Mouse (Mus musculus): Measurements from ENCODE around the gene Ifitm5. TPM values are rescaled to one million over a fixed set of nuclear protein-coding genes. Genes with fewer than 3 reads are reported as not detected.

Ifitm5 gene
- total and polyA plus RNA-seq, 3 experiments = 0.31 to 1.1 TPM; not detected in 1

DNA sequence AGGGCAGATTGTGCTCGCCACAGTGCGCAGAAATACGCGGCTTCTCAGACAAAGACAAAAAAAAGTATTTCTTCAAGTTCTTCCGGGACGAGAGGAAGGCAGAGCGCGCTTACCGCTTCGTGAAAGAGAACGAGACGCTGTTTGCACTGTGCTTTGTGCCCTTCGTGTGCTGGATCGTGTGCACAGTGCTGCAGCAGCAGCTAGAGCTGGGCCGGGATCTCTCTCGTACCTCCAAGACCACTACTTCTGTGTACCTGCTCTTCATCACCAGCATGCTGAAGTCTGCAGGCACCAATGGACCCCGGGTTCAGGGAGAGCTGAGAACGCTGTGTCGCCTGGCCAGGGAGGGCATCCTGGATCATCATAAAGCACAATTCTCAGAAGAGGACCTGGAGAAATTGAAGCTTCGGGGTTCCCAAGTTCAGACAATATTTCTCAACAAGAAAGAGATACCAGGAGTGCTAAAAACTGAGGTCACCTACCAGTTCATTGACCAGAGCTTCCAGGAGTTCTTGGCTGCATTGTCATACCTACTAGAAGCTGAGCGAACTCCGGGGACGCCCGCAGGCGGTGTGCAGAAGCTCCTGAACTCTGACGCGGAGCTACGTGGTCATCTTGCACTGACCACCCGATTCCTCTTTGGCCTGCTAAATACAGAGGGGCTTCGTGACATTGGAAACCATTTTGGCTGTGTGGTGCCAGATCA lies 26.9 kb downstream of the Ifitm5 start:
- H3K36me3 ChIP-seq (ENCODE audit: control insufficient read depth in 1 of 2, insufficient read depth in 2 of 2, low read length in 2 of 2) = peaks cover 0 to 2% of the 10 kb centered on the region in 2 experiments; a peak in 2 of 4 replicates
- H3K27ac ChIP-seq (ENCODE audit: control insufficient read depth, low read depth, low read length) = no peak overlapping the region
- no peaks in the 10 kb centered on the region for H3K79me2 ChIP-seq (ENCODE audit: control insufficient read depth, insufficient read depth, low read length, poor library complexity)
- H3K4me1 ChIP-seq (ENCODE audit: control insufficient read depth in 1 of 2, insufficient read depth in 2 of 2, low read length in 2 of 2) = peaks cover 0 to 9% of the 10 kb centered on the region in 2 experiments; a peak in 1 of 4 replicates
- TF ChIP-seq MAZ (IDR thresholded peaks at IDR 0.05; ENCODE audit: low read depth, low read length) (no peak), ZMIZ1 (IDR thresholded peaks at IDR 0.05; ENCODE audit: low read depth, low read length) (no peak), NRF1 (IDR thresholded peaks at IDR 0.05; ENCODE audit: insufficient read depth, low read depth, low read length, poor library complexity, severe bottlenecking) (no peak), GATA1 (IDR thresholded peaks at IDR 0.05; ENCODE audit: low read depth, low read length) (no peak), MYB (IDR thresholded peaks at IDR 0.05; ENCODE audit: low read depth, low read length) (no peak), USF2 (IDR thresholded peaks at IDR 0.05; ENCODE audit: borderline replicate concordance in 1 of 2, insufficient read depth in 1 of 2, low read depth in 1 of 2, low read length in 2 of 2) (no peak), GABPA (IDR thresholded peaks at IDR 0.05; ENCODE audit: low read depth, low read length) (no peak), ELF1 (IDR thresholded peaks at IDR 0.05; ENCODE audit: low read depth, low read length) (no peak), ZNF384 (IDR thresholded peaks at IDR 0.05; ENCODE audit: low read depth, low read length) (no peak)
- no peaks in the 10 kb centered on the region for H3K9me3 ChIP-seq (replicated peaks; ENCODE audit: insufficient read depth, low read length)
- H3K4me3 ChIP-seq (ENCODE audit: control insufficient read depth in 1 of 2, insufficient read depth in 1 of 2, low read depth in 2 of 2, low read length in 2 of 2) = no peak overlapping the region
- DNase-seq (ENCODE audit: low read depth, low spot score) = no peak
- H3K27me3 ChIP-seq (ENCODE audit: control insufficient read depth in 1 of 2, insufficient read depth in 2 of 2, low read length in 2 of 2) = peaks cover 0 to 9% of the 10 kb centered on the region in 2 experiments; a peak in 3 of 4 replicates
- H3K9ac ChIP-seq (ENCODE audit: control insufficient read depth, low read depth, low read length, poor library complexity, severe bottlenecking) = no peak overlapping the region

DNA sequence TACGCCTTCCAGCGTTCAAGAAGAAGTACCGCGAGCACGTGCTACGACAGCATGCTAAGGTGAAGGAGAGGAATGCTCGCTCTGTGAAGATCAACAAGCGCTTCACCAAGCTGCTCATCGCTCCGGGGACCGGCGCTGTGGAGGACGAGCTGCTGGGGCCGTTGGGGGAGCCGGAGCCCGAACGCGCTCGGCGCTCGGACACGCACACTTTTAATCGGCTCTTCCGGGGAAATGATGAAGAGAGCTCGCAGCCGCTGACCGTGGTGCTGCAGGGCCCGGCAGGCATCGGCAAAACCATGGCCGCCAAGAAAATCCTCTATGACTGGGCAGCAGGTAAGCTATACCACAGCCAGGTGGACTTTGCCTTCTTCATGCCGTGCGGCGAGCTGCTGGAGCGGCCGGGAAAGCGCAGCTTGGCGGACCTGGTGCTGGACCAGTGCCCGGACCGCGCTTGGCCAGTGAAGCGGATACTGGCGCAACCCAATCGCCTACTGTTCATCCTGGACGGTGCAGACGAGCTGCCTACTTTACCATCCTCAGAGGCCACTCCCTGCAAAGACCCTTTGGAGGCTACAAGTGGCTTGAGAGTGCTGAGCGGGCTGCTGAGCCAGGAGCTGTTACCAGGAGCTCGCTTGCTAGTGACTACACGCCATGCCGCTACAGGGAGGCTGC lies 27.6 kb downstream of the Ifitm5 start:
- peaks cover 0 to 9% of the 10 kb centered on the region in 2 experiments; a peak in 3 of 4 replicates for H3K27me3 ChIP-seq (ENCODE audit: control insufficient read depth in 1 of 2, insufficient read depth in 2 of 2, low read length in 2 of 2)
- TF ChIP-seq CTCF (IDR thresholded peaks at IDR 0.05 in 2 of 3, conservative IDR thresholded peaks at IDR 0.05 in 1 of 3; ENCODE audit: control insufficient read depth in 1 of 3, insufficient read depth in 1 of 3, low read depth in 2 of 3, low read length in 3 of 3, poor library complexity in 1 of 3, severe bottlenecking in 1 of 3) (no peak), SIN3A (IDR thresholded peaks at IDR 0.05; ENCODE audit: low read length) (no peak), CHD1 (IDR thresholded peaks at IDR 0.05; ENCODE audit: low read depth, low read length) (no peak), RAD21 (IDR thresholded peaks at IDR 0.05; ENCODE audit: low read depth, low read length) (no peak), MXI1 (IDR thresholded peaks at IDR 0.05; ENCODE audit: low read depth, low read length) (no peak)
- H3K4me3 ChIP-seq (ENCODE audit: control insufficient read depth in 1 of 2, insufficient read depth in 1 of 2, low read depth in 2 of 2, low read length in 2 of 2) = no peak overlapping the region
- no peak overlapping the region for H3K27ac ChIP-seq (ENCODE audit: control insufficient read depth, low read depth, low read length)
- no peak for DNase-seq (ENCODE audit: low read depth, low spot score)
- peaks cover 0 to 9% of the 10 kb centered on the region in 2 experiments; a peak in 1 of 4 replicates for H3K4me1 ChIP-seq (ENCODE audit: control insufficient read depth in 1 of 2, insufficient read depth in 2 of 2, low read length in 2 of 2)
- no peaks in the 10 kb centered on the region for H3K79me2 ChIP-seq (ENCODE audit: control insufficient read depth, insufficient read depth, low read length, poor library complexity)
- H3K9me3 ChIP-seq (replicated peaks; ENCODE audit: insufficient read depth, low read length) = no peaks in the 10 kb centered on the region
- H3K9ac ChIP-seq (ENCODE audit: control insufficient read depth, low read depth, low read length, poor library complexity, severe bottlenecking) = no peak overlapping the region
- H3K36me3 ChIP-seq (ENCODE audit: control insufficient read depth in 1 of 2, insufficient read depth in 2 of 2, low read length in 2 of 2) = peaks cover 0 to 4% of the 10 kb centered on the region in 2 experiments; a peak in 2 of 4 replicates
